26 mouse cellular contexts compared by ENCODE assay signal in genomic region chr8:86529714-86530113, GRCm38 (mm10). TPM values are rescaled to one million over a fixed set of nuclear protein-coding genes. Genes with fewer than 3 reads are reported as not detected.
"Had no signal": no experiment of that assay in that cellular context is flagged by ENCODE, and none has a peak within 500 bp of the region (broad histone marks: within the 10 kb centered on the region; RNA-seq: fewer than 3 reads in every experiment).

No protein-coding gene starts in this region.

- H3K9ac ChIP-seq: forebrain, postnatal 0 days; heart, embryonic 13.5 days; heart, embryonic 15.5 days; kidney, embryonic 15.5 days; limb, embryonic 13.5 days; limb, embryonic 15.5 days had no signal

- ATAC-seq: forebrain, postnatal 0 days; hindbrain, postnatal 0 days; intestine, embryonic 16.5 days had no signal

- H3K4me3 ChIP-seq: heart, adult 2 months; heart, embryonic 13.5 days; heart, embryonic 15.5 days; kidney, embryonic 15.5 days; limb, embryonic 13.5 days; limb, embryonic 15.5 days had no signal

- H3K4me1 ChIP-seq: heart, embryonic 13.5 days; heart, embryonic 15.5 days; kidney, embryonic 15.5 days; limb, embryonic 13.5 days; limb, embryonic 15.5 days had no signal

- H3K27me3 ChIP-seq: kidney, embryonic 15.5 days; limb, embryonic 13.5 days; limb, embryonic 15.5 days had no signal

- H3K36me3 ChIP-seq: heart, embryonic 13.5 days; heart, embryonic 15.5 days; kidney, embryonic 15.5 days; limb, embryonic 13.5 days; limb, embryonic 15.5 days had no signal

- H3K27ac ChIP-seq: heart, adult 2 months; heart, embryonic 13.5 days; heart, embryonic 15.5 days; hindbrain, postnatal 0 days; kidney, embryonic 15.5 days; kidney, postnatal 0 days; limb, embryonic 13.5 days; limb, embryonic 15.5 days had no signal

- DNase-seq: forebrain, postnatal 0 days; gastrocnemius, postnatal 14 days; gastrocnemius, postnatal 36 days; heart, adult 11 months; heart, adult 2 months; heart, postnatal 14 days; heart, postnatal 36 days; kidney, adult 11 months; kidney, adult 2 months; kidney, adult 9 months; kidney, postnatal 14 days; kidney, postnatal 36 days; layer of hippocampus, adult 9-11 months; layer of hippocampus, postnatal 36 days; left cerebral cortex, postnatal 4 days had no signal

- H3K4me2 ChIP-seq: heart, embryonic 11.5 days; heart, embryonic 13.5 days; heart, embryonic 15.5 days; kidney, embryonic 15.5 days; limb, embryonic 13.5 days; limb, embryonic 15.5 days had no signal

- H3K9me3 ChIP-seq: heart, embryonic 13.5 days; heart, embryonic 15.5 days; kidney, embryonic 15.5 days; limb, embryonic 13.5 days; limb, embryonic 15.5 days had no signal

RNA-seq across cellular contexts. Expression of gene Abcc12, which starts 50.8 kb away (rescaled TPM):
- polyA plus RNA-seq: heart, embryonic 11.5 days; heart, embryonic 13.5 days; heart, postnatal 0 days; hindbrain, embryonic 11.5 days had no signal
